Mouse (Mus musculus) NIH3T3 (cell line): ENCODE results near the gene Cox7a2l.

Experiments
- DNase-seq: peaks from one replicate; pipeline ENCODE4 v3.0.0-alpha.2; 2012; ENCODE audit warnings: low read depth

The Cox7a2l gene

DNA sequence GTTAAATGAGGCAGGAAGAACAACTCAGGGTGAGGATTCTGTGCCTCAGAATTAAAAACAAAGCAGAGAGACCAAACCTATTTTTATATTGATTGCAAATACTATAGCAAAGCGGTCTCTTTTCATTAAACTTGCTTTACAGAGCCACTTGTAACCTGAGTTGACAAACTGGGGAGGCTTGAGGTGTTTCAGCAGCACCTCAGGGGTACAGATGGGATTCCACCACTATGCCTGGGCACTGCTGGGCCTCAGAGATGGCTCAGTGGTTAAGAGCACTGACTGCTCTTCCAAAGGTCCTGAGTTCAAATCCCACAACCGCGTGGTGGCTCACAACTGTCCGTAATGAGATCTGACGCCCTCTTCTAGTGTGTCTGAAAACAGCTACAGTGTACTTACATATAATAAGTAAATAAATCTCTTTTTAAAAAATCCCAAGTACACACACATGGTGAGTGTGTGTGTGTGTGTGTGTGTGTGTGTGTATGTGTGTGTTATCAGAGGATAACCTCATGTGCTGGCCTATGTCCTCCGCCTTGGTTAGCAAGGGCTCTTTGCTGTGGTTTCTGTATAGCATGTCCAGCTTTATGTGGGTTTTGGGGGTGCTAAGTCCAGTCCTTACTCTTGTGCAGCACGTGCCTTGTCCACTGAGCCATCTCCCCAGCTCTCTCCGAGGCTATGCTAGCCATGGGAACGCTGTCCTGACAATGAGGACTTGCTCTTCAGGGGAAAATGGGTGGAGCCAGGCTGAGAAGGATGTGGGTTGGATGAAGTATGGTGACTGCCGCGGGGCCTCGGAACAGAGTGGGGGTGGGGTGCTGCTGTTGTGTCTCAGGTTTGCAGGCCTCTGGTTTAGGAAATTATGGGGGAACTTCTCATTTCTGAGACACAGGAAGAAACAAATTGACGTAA is 9.7 kb upstream of the Cox7a2l start:
- no peak for DNase-seq

DNA sequence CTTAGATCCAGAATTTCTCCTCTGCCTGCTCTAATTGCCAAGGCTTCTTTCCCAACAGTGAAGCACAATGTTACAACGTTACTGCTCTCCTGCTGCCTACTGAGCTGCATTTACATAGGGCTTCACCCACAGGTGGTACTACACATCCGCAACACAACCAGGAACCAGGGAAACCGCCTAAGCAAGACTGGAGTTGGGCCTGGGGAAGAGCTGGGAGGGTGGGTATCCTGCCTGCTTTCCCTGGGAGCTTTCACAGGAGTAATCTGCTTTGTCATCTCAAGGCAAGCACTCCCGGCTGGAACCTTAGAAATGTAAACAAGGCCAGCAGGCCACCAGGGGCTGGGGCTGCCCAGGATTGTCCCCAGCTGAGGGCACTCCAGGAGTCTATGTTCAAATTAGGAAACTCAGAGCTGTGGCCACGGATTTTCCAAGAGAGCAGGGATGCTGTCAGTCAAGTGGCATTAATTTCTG is 9.0 kb upstream of the Cox7a2l start:
- DNase-seq, result no peak

DNA sequence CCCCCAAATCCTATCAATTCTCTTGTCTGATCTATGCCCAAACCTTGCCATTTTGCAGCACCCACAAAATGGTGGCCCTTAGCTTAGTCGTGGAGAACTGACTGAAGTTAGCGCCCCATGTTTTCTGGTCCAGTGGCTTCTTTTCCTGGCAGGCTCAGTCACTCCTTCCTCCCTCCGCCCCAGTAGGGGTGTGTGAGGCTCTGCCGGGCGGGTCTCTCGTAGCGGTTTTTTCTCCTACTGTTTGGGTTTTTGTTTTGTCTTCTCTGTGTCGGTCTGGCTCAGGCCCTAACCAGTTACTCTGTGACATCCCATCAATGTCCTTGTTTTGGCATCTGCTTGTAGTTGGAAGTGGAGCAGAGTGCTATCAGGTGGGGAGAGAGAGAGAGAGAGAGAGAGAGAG is 8.5 kb upstream of the Cox7a2l start:
- no peak for DNase-seq

DNA sequence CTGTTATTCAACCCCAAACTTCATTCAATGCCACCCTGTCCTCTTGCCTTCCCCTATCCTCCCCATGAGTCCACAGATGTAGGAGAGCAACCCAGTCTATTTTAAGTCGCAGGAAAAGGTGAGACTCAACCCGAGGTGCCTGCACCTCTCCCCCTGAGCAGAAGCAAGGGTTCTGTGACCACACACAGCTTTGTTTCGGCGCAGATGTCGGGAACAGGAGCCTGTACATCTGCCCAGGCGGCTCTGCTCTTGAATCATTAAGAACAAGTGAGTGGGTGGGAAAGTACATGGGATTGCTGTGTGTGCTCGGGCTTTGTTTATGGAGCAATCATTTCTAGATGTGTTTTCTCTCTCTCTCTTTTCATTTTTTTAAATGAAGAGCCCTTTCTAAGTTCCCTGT is 7.6 kb upstream of the Cox7a2l start:
- no peak for DNase-seq

DNA sequence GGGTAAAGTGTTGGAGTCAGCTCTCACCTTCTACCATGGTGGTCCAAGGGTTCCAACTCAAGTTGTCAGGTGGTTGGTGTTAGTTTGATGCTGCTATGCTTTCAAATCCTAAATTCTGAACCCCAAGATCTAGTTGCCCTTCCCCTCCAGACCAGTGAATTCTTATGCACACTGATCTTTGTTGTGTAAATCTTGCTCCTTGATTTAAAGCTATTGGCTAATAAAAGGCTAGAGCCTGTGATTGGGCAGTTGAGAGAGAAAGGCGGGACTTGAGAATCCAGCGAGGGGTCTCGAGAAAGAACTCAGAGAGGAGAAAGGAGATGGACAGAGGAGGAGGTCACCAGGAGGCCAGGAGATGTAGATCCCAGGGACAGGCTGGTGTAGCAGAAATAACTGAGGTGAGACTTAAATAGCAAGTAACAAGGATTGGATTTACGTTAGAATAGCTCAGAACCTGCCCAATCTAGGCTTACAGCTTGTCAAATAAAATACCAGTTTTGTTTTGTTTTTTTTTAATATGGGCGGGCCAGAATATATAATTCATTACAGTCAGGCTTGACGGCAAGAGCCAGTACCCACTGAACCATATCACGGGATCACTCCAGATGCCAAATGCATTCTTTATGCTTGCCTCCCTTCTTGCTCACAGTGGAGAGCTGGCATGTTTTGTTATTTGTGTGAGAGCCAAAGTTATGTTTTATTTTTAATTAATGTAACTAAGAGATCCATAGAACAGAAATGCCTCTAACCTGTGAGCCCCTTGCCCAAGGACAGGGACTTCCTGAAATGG is 5.7 kb upstream of the Cox7a2l start:
- no peak for DNase-seq

DNA sequence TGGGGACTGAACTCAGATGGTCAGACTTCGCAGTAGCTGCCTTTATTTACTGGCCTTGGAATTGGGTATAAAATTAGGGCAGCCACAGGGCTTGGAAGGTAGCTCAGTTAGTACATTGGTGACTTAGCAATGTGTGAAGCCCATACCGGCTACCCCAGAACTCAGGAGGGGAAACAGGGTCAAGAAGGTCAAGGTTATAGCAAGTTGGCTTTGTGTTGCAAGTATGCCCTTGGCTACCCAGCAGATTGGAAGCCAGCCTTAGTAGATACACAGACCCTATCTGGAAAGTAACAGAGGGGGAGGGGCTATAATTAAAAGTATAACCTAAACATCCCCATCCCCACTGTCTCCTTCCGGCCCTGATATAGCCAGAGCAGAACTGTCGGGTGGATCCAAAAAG is 4.8 kb upstream of the Cox7a2l start:
- DNase-seq, result no peak

DNA sequence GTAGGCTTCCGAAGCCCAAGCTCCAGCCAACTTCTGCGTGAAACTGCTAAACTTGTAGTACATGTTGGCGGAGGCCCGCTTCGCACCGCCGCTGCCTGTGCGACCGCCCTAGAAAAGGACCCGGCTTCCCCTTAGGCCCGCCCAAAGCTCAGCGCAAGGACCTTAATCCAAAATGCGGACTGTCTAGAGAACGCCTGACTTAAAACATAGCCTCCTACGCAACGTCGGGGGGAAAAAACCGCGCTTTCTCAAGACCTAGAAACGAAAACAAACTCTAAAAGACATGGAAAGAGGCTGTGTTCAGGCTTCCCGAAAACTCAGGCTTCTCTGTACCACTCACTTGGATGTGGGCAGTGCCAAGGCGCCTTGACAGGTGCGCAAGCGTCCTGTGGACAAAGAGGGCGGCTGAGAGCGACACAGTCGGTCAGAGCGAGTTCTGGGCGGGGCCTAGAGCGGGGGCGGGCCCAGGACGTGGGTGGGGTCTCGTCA is 2.9 kb downstream of the Cox7a2l start:
- DNase-seq, result peak; percentile 95

DNA sequence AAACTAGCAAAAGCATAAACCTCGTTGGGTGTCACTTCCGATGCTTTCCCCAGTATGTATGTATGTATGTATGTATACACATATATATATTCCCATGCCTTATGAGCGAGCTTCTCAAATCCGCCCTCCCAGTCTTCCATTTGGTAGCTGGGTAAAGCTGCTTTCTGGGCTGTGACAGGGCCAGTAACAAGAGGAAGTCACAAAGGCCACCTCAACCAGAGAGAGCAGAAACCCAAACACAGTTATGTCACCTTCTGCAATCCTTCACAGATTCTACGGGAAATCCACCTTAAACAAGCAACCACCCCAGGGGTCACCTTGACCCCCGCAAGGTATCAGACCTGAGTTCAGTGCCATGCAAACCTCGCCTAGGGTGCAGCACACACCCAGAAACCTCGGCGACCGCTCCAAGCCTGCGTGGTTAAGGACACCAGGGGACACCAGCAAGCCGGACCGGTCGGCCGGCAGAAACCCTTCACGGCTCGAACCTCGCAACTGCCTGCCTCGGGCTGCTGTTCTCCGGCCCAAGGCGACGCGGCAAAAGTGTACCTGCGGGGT is 3.4 kb downstream of the Cox7a2l start:
- no peak for DNase-seq

DNA sequence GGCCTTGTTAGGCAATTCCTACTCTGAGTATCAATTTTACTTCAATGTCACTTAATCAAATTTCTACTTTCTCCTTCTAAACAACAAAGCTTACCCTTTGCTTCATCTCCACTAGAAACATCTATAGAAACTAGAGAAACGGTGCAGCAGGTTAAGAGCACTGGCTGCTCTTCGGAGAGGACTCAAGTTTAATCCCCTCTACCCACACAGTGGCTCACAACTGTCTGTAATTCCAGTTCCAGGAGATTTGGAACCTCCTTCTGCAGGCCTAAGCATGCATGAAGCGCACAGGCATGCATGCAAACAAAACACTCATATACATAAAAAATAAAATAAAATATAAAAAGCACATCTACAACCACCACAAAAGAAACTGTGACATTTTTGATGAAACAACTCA is 5.0 kb downstream of the Cox7a2l start:
- DNase-seq, result no peak

DNA sequence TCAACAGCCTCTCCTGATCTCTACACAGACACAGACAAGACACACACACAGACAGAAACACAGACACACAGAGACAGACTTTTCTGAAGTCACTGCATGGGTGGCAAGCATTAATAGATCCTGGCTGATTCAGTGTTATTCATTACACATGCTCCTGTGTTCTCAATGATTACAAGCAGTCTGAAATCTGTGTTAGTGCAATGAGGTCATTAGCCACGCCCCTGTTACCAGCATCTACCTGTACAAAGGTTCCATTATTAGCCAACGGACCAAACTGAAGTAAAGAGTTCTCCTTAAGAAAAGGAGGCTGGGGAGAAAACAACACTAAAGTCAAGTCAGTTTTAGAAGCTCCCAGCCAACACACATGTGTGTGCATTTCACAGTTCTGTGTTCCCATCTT is 13.4 kb downstream of the Cox7a2l start:
- DNase-seq, result no peak

DNA sequence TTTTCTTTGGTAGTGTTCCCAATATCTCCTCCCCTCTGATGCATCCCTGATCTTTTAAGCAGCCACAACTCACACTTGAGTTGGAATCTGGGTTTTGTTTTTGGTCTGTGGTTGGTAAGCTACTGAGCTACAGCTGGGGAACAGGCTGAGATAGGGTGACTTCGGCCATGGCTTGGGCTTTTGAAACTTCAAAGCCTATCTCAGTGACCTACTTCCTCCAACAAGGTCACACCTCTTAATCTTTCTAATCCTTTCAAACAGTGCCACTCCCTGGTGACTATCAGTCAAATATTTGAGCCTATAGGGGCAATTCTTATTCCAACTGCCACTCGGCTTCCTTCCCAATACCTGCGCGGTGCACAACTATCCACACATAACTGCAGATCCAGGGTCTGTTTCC is 17.4 kb downstream of the Cox7a2l start:
- no peak for DNase-seq

DNA sequence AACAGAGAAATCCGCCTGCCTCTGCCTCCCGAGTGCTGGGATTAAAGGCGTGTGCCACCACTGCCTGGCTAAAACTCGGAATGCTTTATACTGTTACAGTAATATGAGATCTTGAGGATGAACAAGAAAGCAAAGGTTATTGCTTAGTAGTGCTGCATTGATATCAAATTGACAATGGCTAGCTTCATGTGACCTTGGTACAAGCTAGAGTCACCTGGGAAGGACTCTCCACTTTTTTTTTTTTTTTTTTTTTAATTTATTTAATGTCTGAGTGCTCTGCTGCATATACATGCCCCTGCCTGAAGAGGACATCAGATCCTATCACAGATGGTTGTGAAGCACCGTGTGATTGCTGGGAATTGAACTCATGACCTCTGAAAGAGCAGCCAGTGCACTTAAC is 18.2 kb downstream of the Cox7a2l start:
- DNase-seq, result no peak

DNA sequence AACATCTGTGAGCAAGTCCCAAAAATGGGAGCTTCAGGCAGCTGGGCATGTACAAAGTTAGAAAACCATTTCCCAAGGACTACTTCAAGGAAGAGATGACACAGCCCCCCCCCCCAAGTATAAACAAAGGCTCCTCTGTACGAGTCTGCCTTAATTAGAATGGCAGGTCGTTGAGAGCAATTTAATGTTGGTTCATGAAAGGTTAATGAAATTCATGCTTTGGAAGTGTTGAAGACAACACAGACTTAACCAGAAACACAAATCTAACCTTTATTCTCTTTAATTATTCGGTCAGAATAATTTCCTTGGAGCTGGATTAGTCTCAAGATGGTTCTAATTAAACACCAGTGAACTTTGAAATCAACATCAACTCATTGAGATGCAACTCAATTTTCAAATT is 29.4 kb downstream of the Cox7a2l start:
- DNase-seq, result no peak

DNA sequence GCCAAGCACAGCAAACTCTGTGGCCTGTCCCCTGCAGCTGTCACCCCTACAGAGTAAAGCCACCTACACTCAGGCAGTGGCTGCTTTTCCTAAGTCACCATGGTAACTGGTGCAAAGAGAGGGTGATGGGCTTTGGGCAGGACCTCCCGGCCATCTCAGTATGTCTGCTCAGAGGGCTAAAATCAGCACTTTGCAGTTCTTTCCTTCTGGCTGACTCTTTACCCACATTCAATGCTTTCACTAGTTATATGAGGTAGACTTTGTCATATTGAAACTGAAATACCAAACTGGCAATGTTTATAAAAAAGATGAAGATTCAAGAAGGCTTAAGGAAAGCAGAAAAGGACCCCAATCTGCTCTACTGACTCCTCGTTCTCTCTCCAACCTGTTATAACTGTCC is 33.3 kb downstream of the Cox7a2l start:
- DNase-seq, result no peak

DNA sequence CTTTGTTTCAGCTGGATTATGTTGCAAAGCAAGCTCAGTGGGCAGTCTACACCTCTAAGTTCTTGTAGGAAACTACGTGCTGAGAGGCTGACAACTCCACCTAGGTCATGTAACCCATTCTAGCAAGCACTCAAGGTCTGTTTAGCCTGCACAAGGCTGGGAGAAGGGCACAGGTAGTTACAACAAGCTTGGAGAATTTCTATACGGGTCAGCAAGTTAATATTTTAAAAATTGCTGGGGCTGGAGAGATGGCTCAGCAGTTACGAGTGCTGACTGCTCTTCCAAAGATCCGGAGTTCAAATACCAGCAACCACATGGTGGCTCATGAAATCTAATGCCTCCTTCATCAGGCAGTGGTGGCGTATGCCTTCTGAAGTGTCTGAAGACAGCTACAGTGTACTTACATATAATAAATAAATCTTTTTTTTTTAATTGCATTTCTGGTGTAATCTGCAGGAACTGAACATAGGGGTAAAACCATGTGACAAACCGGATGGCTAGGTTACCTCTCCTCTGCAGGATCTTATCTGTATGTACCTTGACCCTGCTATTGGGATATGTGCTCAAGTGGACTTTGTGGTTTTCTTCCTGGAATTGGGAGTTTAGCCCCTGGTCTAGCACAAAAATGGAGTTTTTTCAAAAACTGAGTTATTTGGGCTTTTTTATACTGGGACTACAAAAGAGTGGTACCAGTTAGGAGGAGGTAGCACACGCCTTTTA is 34.2 kb downstream of the Cox7a2l start:
- no peak for DNase-seq

DNA sequence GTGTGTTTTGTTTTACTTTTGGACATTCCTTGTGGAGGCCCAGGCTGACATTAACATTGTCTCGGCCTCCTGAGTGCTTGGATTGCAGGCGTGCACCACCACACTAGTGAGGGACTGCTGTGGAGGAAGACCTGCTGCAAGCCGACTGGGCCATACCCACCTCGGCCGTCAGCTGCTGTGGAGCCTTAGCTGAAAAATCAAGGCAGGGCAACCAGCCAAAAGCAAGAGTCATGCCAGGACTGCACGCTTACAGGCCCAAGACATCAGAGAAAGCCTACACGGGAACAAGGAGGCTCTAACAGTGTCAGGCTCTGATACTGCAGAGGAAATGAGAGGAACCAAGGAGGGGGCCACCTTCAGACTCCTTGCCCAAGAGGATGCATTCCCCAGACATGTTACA is 35.6 kb downstream of the Cox7a2l start:
- DNase-seq, result no peak

DNA sequence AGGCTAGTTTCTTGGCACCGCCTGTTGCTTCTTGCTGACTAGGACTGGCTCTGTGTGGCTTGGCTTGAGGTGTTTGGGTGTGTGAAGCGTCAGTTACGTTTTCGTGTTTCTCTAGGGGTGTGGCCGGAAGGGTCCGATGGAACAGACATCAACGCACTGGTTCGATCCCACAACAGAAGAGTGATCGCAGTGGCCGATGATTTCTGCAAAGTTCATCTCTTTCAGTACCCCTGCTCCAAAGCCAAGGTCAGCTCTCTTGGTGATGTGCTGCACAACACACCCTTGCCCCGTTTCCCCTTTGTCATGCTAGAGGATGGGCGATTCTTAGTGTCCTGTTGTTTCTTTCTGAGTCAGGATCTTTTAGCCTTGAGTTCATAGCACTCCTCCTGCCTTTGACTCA is 40.0 kb downstream of the Cox7a2l start:
- no peak for DNase-seq

DNA sequence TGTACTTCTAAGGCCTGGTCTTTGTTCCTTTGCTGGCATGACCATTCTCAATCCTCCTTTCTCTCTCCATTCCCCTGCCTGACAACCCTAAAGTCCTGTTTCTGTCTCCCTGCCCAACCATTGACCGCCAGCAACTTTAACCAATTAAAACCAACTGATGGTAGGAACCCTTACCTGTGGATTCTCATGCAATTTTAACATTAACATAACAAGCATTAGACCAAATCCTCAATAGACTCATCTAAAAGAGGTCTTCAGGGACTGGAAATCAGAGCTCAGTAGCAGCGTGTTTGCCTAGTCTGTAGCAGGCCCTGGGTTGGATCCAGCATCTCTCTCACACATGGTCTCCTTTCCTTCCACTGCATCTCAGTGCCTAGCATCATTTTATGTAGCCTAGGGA is 47.5 kb downstream of the Cox7a2l start:
- no peak for DNase-seq

DNA sequence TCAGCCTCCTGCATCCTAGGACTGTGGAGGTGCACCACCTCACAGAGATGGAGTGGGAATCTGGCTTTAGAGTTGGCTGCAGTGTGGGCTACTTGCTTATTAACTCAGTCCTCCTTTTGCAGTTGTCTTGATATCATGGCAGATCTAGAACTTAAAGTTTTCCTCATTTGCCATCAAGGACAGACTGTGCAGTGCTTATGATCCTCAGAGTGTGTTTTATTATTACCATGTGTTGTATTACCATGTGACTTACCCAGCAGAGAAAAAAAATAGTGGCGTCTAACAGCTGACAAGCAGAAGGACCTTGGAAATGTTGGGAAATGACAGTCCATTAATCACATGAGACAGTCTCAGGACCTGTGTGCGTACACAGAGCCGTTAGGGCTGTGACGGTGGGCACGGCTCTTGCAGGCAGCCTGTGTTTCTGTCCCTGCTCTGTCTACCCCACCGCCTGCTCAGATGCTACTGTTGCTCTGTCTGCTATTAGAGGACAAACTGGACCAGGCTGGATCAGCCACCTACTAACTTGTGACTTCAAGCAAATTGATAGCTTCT is 50.4 kb downstream of the Cox7a2l start:
- DNase-seq, result no peak

DNA sequence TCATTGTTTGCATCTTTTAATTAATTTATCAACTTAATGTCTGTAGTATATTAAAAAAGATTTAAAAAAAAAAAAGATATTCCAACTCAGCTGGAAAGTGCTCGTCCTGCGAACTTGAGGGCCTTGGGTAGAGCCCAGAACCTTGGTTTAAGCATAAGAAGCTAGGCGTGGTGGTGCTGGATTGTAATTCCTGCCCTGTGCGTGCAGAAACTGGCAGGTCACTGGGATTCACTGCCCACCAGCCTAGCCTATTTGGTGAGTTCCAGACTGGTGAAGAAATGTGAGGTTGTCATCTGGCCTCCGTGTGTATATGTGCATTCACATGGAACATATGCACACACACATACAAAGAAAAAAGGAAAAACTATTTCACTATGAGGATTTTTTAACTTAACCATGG is 51.2 kb downstream of the Cox7a2l start:
- no peak for DNase-seq

DNA sequence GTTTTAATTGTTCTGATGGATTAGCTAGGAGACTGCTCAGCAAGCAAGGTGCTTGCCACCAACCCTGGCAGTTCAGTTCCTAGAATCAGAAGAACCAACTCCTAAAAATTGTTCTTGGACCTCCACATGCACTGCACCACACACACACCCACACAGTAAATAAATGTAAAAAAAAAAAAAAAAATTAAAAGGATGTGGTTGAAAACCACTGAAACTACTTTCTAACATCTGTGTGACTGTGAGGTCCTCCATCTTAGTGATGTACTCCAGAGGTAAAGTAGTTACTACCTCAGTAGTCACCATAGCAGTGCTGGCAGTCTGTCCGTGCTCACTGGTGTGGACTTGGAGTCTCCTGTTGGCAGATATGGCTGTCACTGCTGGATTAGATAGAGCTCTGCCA is 59.9 kb downstream of the Cox7a2l start:
- no peak for DNase-seq

DNA sequence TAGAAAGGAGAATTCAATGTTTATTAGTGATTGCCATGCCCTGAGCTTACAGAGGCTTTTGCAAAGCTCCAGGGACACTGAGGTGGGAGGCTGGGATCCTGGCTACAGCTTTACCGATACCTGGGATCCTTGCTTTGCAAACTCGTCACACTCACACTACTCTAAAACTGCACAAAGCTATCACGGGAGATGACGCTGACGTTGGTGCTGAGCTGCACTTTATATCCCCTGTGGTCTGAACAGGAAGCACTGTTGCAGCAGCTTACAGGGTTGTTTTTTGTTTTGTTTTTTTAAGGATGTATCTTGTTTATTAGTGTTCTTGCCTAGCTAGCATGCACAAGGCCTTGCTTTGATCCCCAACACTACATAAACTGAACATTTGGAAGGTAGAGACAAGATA is 63.5 kb downstream of the Cox7a2l start:
- DNase-seq, result no peak
